Mouse (Mus musculus) E14TG2a.4 (cell line): Measurements from ENCODE around the gene Hspb11.

Experiments
- CTCF ChIP-seq: conservative IDR thresholded peaks from 2 replicates; pipeline ENCODE4 v1.5.1; 2014; ENCODE audit warnings: low read length
- NANOG ChIP-seq: IDR thresholded peaks from 2 replicates; pipeline ENCODE4 v1.6.1; 2014; ENCODE audit warnings: borderline replicate concordance, low read length, mixed read lengths
- POU5F1 ChIP-seq: IDR thresholded peaks from 2 replicates; pipeline ENCODE4 v1.6.1; 2014; ENCODE audit warnings: low read length, borderline replicate concordance

GRCm38 (mm10) chr4:107207016-107207415 lies 46.4 kb upstream of the Hspb11 start:
- no peak for TF ChIP-seq CTCF
- TF ChIP-seq POU5F1 = no peak
- no peak for TF ChIP-seq NANOG
